Mouse (Mus musculus): ENCODE results near the gene Ppfia3. TPM values are rescaled to one million over a fixed set of nuclear protein-coding genes. Genes with fewer than 3 reads are reported as not detected.

Gene Ppfia3
- 11.9 and 12.1 TPM in 2 replicates for polyA plus RNA-seq (2012; rRNA removed)

DNA sequence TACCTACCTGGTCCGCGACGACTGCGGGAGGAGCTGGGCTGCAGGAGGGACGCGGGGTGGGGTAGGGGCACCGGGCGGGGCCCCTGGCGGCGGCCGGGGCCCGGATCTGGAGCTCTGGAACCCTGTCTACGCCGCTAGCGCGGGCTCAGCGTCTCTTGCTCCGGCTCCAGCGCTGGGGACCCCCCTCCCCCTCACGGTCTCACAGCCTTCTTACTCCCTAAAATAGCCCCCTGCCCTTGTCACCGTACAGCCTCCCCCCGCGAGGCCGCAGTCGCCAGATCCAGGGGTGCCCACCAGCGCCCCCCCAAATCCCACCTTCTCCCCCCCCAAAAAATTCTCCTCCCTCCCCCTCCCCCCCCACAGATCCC lies at the start of gene Ppfia3:
Gene Ppfia3, minus strand, starts transcription at position 368 of the 368 bp plus-strand sequence.

DNA sequence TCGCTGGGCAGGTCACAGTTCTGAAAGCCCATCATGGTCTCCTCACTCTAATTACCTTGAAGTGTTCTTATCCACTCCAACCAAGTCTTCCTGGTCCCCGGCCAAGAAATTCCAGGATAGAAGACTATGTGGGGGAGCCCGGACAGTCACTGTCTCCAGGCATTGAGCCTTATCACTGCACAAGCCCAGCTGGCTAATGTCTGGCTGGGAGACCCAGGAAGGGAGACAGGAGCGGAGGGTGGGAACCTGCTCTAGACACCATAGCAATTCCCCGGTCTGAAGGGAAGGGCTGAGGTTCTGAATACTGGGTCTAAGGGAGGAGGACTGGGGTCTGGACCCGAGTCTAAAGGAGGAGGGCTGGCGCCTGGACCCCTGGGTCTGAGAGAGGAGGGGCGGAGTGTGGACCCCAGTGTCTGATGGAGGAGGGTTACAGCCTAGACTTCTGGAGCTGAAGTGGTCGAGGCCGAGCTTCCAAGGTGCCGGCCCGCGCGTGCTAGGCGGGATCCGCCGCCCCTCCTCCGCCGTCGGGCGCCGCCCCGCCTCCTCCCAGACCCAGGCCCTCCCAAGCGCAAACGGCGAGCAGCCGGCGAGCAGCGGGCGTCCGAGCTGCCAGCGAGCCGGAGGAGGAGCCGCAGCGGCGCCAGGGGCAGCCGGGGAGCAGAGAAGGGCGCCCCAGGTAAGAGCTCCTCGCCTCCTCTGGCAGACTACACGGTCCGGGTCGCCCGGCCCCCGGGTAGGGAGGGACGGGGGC lies 46.5 kb upstream of the Ppfia3 start, which contains the start of gene Ntf5:
Gene Ntf5, plus strand, starts transcription at position 583 of the 751 bp plus-strand sequence.

DNA sequence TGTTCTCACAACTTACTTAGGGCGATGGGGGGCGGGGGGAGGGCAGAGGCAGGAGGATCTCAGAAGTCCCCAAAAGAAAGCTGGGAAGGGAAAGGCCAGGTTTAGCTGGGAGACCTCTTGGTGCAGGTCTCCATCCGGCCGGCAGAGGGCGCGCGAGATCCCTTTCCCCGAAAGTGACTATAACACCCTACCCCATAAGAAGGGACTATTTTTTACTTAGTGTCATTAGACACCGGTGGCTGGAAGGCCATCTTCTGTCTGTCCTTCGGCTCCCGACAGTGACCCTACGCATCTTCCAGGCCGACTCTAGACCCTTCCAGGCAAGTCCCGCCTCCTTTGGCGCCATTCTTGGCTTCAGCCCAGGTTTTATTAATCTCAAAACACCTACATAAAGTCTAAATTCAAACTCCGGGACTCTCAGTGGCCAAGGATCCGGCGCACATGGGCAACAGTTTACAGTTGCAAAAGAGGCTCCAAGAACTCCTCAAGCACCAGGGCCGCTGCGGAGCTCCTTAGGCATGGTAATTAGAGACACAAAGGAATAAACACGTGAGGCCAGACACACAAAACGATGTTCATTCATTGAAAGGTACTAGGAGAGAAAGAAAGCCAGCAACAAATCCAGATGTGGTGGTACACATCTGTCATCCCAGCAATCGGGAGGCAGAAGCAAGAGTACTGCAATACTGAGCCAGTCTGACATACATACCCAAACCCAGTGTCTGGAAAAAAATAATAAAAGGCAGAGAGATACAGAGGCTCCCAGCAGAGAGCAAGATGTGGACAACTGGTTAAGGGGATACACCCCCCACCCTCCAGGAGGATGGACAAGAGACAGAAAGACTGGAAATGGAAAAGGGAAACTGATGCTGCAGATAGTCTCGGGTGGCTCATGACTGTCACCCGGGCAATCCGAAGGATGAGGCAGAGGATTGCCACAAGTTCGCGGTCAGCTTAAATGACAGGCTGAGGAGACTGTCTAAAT lies 38.6 kb upstream of the Ppfia3 start, which contains the start of gene Kcna7:
Gene Kcna7, plus strand, starts transcription at position 563 of the 985 bp plus-strand sequence.

DNA sequence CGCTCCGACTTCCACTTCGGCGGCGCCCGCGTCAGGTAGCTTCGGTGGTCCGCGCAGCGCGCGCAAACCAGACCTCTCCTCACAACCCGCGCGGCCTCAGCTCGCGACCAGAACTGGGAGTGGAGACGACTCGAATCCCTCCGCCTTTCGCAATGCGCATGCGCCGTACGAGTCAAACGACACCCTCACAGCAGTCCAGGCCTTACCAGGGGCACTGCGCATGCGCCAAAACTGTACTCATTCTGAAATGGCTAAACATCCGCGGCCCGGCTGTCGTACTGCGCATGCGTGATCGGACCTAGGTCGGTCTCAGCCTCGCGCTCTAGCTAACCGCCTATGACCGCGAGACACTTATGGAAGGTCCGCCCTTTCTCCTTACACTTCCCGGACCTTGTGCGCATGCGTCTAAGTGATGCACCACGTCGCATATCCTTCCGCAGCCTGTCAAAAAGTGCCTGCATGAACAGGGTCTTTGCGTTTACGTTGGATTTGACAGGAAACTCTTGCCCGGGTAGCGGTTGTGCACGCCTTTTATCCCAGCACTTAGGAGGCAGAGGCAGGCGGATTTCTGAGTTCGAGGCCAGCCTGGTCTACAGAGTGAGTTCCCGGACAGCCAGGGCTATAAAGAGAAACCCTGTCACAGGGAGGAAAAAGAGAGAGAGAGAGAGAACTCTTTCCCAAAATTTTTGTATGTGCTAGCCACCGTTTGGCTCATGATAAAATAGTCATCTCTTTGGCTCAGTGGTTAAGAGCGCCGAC lies 28.9 kb upstream of the Ppfia3 start, which contains the start of gene Snrnp70:
Gene Snrnp70, minus strand, starts transcription at position 165 of the 759 bp plus-strand sequence.

DNA sequence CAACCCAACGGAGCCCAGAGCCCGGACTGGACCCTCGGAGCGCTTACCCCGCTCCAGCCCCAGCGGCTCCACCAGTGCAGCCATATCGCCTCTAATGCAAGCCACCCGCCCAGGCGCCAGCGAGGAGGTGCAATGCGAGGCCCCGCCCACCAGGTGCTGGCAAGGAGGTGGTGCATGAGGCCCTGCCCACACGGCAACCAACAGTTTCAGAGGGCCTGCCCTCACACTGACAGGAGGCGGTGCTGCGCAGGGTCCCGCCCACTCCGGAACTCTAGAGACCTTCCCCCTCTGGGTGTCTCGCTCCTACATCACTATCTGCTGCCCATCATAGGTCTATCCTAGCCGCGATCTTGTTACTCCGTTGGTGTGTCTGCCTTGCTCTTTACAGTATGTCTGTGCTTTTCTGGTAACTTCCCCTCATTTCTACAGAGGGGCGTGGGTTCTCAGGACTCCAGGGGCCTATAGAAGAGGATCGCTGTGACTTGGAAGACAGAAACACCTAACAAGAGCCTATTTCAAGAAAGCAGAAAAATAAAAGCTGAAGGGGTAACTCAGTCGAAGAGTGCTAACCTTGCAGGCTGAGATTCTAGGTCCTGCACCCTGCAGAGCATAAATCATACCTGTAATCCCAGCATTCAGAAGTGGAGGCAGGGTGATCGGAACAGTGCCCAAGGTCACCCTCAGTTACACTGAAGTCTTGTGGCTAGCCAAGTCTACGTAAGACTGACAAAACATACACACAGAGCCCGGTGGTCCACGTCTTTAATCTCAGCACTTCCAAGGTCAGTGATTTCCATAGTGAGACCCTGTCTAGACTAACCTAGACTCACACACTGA lies 3.9 kb upstream of the Ppfia3 start, which contains the start of gene Lin7b:
Gene Lin7b, minus strand, starts transcription at position 109 of the 837 bp plus-strand sequence.

DNA sequence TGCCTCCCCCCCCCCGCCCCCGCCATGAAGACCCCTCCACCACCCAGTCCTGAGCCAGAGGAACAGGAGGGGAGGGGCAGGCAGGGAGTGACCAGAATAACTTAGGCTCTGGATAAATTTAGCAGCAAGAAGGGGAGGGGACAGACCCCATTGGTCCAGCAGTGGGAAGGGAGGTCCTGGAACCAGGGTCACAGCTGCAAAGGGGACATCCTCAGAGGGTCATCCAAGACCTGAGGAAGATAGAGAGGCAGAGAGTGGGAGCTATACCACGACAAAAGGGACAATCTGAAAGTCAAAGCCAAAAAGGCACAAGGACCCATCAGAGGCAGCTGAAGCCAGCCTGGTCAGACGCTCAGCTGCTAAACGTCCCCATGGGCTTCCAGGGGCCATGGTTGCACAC lies 31.8 kb downstream of the Ppfia3 start, which contains the start of gene Hrc:
Gene Hrc, plus strand, starts transcription at position 235 of the 400 bp plus-strand sequence.

DNA sequence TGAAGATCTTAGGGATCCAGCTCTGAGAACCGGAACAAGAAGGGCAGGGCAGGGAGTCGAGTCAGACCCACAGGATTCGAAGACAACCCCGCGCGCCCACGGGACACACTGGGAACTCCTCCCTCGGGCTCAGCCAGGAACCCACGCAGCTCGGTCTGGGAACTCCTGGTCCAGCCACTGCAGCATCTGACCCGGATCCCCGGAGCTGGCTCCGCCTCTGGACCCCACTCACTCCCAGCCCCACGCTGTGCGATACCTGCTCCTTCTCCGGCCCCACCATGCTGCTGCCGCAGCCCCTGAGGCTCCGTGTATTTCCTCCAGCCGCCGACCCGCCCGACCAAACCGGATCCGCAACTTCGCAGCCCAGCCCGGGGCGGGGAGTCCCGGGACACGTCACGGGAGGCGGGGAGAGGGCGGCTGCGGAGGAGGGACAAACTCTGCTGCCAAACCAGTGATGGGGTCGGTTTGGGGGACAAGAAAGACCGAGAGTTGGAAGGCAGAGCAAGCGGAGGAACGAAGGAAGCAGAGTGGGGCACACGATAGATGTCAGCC lies 33.3 kb downstream of the Ppfia3 start, which contains the start of gene Trpm4:
Gene Trpm4, minus strand, starts transcription at position 350 of the 552 bp plus-strand sequence.

Other genes starting within 250 kb of the Ppfia3 start
- gene Rps11, start 242.6 kb downstream of the Ppfia3 start, polyA plus RNA-seq (2012; rRNA removed), result 173 and 237 TPM in 2 replicates
- gene Rpl13a, start 238.3 kb downstream of the Ppfia3 start, polyA plus RNA-seq (2012; rRNA removed), result 1,241 and 3,203 TPM in 2 replicates
- gene Gm45713, start 230.8 kb downstream of the Ppfia3 start, polyA plus RNA-seq (2012; rRNA removed), result 1.9 TPM in 1 of 2 replicates, not detected in the other
- 38.5 and 68.0 TPM in 2 replicates for gene Flt3l, start 230.6 kb downstream of the Ppfia3 start, polyA plus RNA-seq (2012; rRNA removed)
- 60.2 and 64.9 TPM in 2 replicates for gene Pih1d1, start 212.7 kb downstream of the Ppfia3 start, polyA plus RNA-seq (2012; rRNA removed)
- 87.7 and 97.6 TPM in 2 replicates for gene Aldh16a1, start 212.4 kb downstream of the Ppfia3 start, polyA plus RNA-seq (2012; rRNA removed)
- 0.17 and 0.20 TPM in 2 replicates for gene Slc17a7, start 203.1 kb downstream of the Ppfia3 start, polyA plus RNA-seq (2012; rRNA removed)
- gene Gfy, start 187.4 kb downstream of the Ppfia3 start, polyA plus RNA-seq (2012; rRNA removed), result not detected in 2 replicates
- gene Pth2, start 186.0 kb downstream of the Ppfia3 start, polyA plus RNA-seq (2012; rRNA removed), result not detected in 2 replicates
- 3.1 and 4.1 TPM in 2 replicates for gene Ccdc155, start 162.1 kb downstream of the Ppfia3 start, polyA plus RNA-seq (2012; rRNA removed)
- 2.1 and 3.3 TPM in 2 replicates for gene Dkkl1, start 154.9 kb downstream of the Ppfia3 start, polyA plus RNA-seq (2012; rRNA removed)
- 119 and 183 TPM in 2 replicates for gene Tead2, start 151.3 kb downstream of the Ppfia3 start, polyA plus RNA-seq (2012; rRNA removed)
- 13.2 and 14.5 TPM in 2 replicates for gene Cd37, start 127.9 kb downstream of the Ppfia3 start, polyA plus RNA-seq (2012; rRNA removed)
- 0.15 and 0.40 TPM in 2 replicates for gene Slc6a16, start 125.9 kb downstream of the Ppfia3 start, polyA plus RNA-seq (2012; rRNA removed)
- gene Slc6a21, start 89.5 kb downstream of the Ppfia3 start, polyA plus RNA-seq (2012; rRNA removed), result 0.24 TPM in 1 of 2 replicates, not detected in the other
- 58.6 and 62.0 TPM in 2 replicates for gene Trpm4, start 33.2 kb downstream of the Ppfia3 start, polyA plus RNA-seq (2012; rRNA removed)
- 0.46 and 0.51 TPM in 2 replicates for gene Hrc, start 31.7 kb downstream of the Ppfia3 start, polyA plus RNA-seq (2012; rRNA removed)
- 43.0 and 49.1 TPM in 2 replicates for gene Lin7b, start 3.6 kb upstream of the Ppfia3 start, polyA plus RNA-seq (2012; rRNA removed)
- 271 and 341 TPM in 2 replicates for gene Snrnp70, start 28.7 kb upstream of the Ppfia3 start, polyA plus RNA-seq (2012; rRNA removed)
- gene Kcna7, start 38.6 kb upstream of the Ppfia3 start, polyA plus RNA-seq (2012; rRNA removed), result 0.28 and 0.36 TPM in 2 replicates
- 3.7 and 3.9 TPM in 2 replicates for gene Ntf5, start 46.7 kb upstream of the Ppfia3 start, polyA plus RNA-seq (2012; rRNA removed)
- gene Lhb, start 53.8 kb upstream of the Ppfia3 start, polyA plus RNA-seq (2012; rRNA removed), result 30.6 and 32.8 TPM in 2 replicates
- gene Gys1, start 67.8 kb upstream of the Ppfia3 start, polyA plus RNA-seq (2012; rRNA removed), result 61.3 and 69.1 TPM in 2 replicates
- gene Ruvbl2, start 71.1 kb upstream of the Ppfia3 start, polyA plus RNA-seq (2012; rRNA removed), result 136 and 158 TPM in 2 replicates
- gene Ftl1, start 92.9 kb upstream of the Ppfia3 start, polyA plus RNA-seq (2012; rRNA removed), result 3,494 and 4,463 TPM in 2 replicates
- gene Bax, start 99.9 kb upstream of the Ppfia3 start, polyA plus RNA-seq (2012; rRNA removed), result 193 and 194 TPM in 2 replicates
- gene Tulp2, start 114.9 kb upstream of the Ppfia3 start, polyA plus RNA-seq (2012; rRNA removed), result 33.8 and 34.3 TPM in 2 replicates
- not detected in 2 replicates for gene Gm45808, start 119.8 kb upstream of the Ppfia3 start, polyA plus RNA-seq (2012; rRNA removed)
- gene Dhdh, start 121.8 kb upstream of the Ppfia3 start, polyA plus RNA-seq (2012; rRNA removed), result 5.4 and 8.6 TPM in 2 replicates
- 409 and 461 TPM in 2 replicates for gene Nucb1, start 143.4 kb upstream of the Ppfia3 start, polyA plus RNA-seq (2012; rRNA removed)
- 57.1 and 60.9 TPM in 2 replicates for gene Ppp1r15a, start 159.2 kb upstream of the Ppfia3 start, polyA plus RNA-seq (2012; rRNA removed)
- gene Plekha4, start 159.3 kb upstream of the Ppfia3 start, polyA plus RNA-seq (2012; rRNA removed), result 29.4 and 35.1 TPM in 2 replicates
- 1.4 and 3.4 TPM in 2 replicates for gene Hsd17b14, start 187.9 kb upstream of the Ppfia3 start, polyA plus RNA-seq (2012; rRNA removed)
- 129 and 164 TPM in 2 replicates for gene Bcat2, start 203.1 kb upstream of the Ppfia3 start, polyA plus RNA-seq (2012; rRNA removed)
- gene Fgf21, start 248.5 kb upstream of the Ppfia3 start, polyA plus RNA-seq (2012; rRNA removed), result 0.21 and 0.23 TPM in 2 replicates

All from ovary, adult 2 months (tissue).